Mouse (Mus musculus) cerebellum, adult 2 months (tissue): ENCODE measurements around the gene Ascc2.

Source experiments
- CTCF ChIP-seq: fragments of 200-500 bp; IDR thresholded peaks from 2 replicates; pipeline ENCODE4 v1.5.1; 2011; ENCODE audit warnings: low read depth, mild to moderate bottlenecking, control low read depth, low read length, moderate library complexity, borderline replicate concordance; ENCODE audit not compliant: insufficient read depth
- POLR2A ChIP-seq: fragments of 200-500 bp; IDR thresholded peaks from 2 replicates; pipeline ENCODE4 v1.6.1; 2011; ENCODE audit warnings: low read length, control low read depth, borderline replicate concordance; ENCODE audit not compliant: insufficient read depth

DNA sequence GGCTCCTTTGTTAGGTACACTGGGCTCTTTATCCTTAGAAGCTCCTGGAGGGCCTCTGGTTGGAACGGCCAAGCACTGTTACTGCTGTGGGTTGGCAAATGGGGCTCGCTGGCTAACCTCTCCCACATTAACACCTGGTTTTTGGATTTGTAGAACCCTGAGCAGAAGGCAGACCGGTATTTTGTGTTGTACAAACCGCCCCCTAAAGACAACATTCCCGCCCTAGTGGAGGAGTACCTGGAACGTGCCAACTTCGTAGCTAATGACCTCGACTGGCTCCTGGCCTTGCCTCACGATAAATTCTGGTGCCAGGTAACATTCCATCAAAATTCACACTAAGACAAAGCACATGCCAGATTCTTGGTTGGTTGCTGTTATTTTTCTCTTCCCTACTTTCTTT is 8.9 kb downstream of the Ascc2 start:
- TF ChIP-seq CTCF = no peak
- TF ChIP-seq POLR2A = no peak
